Mouse (Mus musculus) neural tube, embryonic 14.5 days (tissue): Measurements from ENCODE around the gene Smbd1. TPM values are rescaled to one million over a fixed set of nuclear protein-coding genes. Genes with fewer than 3 reads are reported as not detected.

ENCODE experiments used
- ATAC-seq: fragments of 200-750 bp; cut with Nextera tagmentation; 2 replicates; pipeline ENCODE4 v1.8.0; 2017; ENCODE audit warnings: low read depth, mild to moderate bottlenecking, moderate TSS enrichment, moderate library complexity
- H3K27ac ChIP-seq: fragments of 300-500 bp; sonication (generic); 2 replicates; pipeline ENCODE4 v1.5.1; 2014; ENCODE audit warnings: low read depth, mild to moderate bottlenecking, control low read depth, low read length, moderate library complexity, mixed read lengths
- H3K27me3 ChIP-seq: fragments of 300-500 bp; sonication (generic); 2 replicates; pipeline ENCODE4 v1.6.1; 2014; ENCODE audit warnings: low read length; ENCODE audit not compliant: control insufficient read depth, insufficient read depth
- H3K36me3 ChIP-seq: fragments of 300-500 bp; sonication (generic); 2 replicates; pipeline ENCODE4 v1.6.1; 2014; ENCODE audit warnings: low read length, mixed read lengths; ENCODE audit not compliant: control insufficient read depth, insufficient read depth
- H3K4me1 ChIP-seq: fragments of 300-500 bp; sonication (generic); 2 replicates; pipeline ENCODE4 v1.6.1; 2014; ENCODE audit warnings: low read length; ENCODE audit not compliant: control insufficient read depth, insufficient read depth
- H3K4me2 ChIP-seq: fragments of 300-500 bp; sonication (generic); 2 replicates; pipeline ENCODE4 v1.6.1; 2014; ENCODE audit warnings: mild to moderate bottlenecking, low read depth, low read length, control low read depth
- H3K4me3 ChIP-seq: fragments of 300-500 bp; sonication (generic); 2 replicates; pipeline ENCODE4 v1.5.1; 2014; ENCODE audit warnings: low read depth, low read length, control low read depth, mixed read lengths
- H3K9ac ChIP-seq: fragments of 300-500 bp; sonication (generic); replicated peaks from 2 replicates; pipeline ENCODE4 v1.6.1; 2014; ENCODE audit warnings: low read depth, mild to moderate bottlenecking, control low read depth, low read length, mixed read lengths
- H3K9me3 ChIP-seq: fragments of 300-500 bp; sonication (generic); 2 replicates; pipeline ENCODE4 v1.6.1; 2016; ENCODE audit warnings: low read length; ENCODE audit not compliant: control insufficient read depth
- WGBS: fragments of 180-500 bp; shearing (Covaris S2); extraction: QIAGEN DNeasy Blood & Tissue Kit; methylation state at CpG from one replicate; pipeline ENCODE4 v1.1.7; 2014; 5-methylcytosine and 5-hydroxymethylcytosine counted together
- polyA plus RNA-seq: library from polyadenylated mRNA; unstranded; fragments of >200 nt; fragmentation: Nextera tagmentation; extraction: Ambion mirVana; gene quantifications from 2 replicates; pipeline ENCODE4 v1.2.1, GENCODE M21; 2014

Gene Smbd1
- not detected in 2 replicates for polyA plus RNA-seq

DNA sequence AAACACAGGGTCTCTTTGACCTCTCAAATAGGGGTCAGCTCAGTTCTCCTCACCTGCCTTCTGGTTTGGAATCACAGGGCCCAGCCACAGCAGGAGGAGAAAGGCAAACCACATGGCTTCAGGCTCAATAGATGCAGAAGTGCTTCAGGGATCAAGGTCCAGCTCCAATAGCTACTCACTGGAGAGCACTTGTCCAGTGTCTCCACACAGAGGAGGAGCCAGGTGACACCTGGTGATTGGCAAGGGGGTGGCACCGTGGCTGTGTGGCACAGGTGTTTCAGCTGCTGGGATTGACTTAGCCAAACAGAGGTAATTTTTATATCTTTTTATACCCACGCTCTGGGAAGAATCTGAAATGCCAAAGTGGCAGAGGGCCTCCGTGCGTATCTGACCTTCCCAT lies at the start of gene Smbd1:
Gene Smbd1 (minus strand): TSS at position 157 of the 400 bp plus-strand sequence.
- Histone ChIP-seq H3K36me3 (no peaks in the 10 kb centered on the region), H3K4me2 (no peak within 1 kb of the TSS), H3K27me3 (no peaks in the 10 kb centered on the region), H3K4me1 (0 out of 2 replicates have a peak, but pooled peaks cover 3% of the 10 kb centered on the region), H3K9me3 (no peaks in the 10 kb centered on the region), H3K27ac (no peak within 1 kb of the TSS), H3K9ac (no peak within 1 kb of the TSS), H3K4me3 (no peak within 1 kb of the TSS)
- ATAC-seq: no peak
- 87% methylated on average over 4 of the region's 4 CpGs for WGBS

GRCm38 (mm10) chr16:32858771-32859636 lies 48.7 kb upstream of the Smbd1 start:
- 0 out of 2 replicates have a peak, but pooled peaks cover 6% of the 10 kb centered on the region for H3K36me3 ChIP-seq
- no peak overlapping the region for H3K4me3 ChIP-seq
- no peaks in the 10 kb centered on the region for H3K27me3 ChIP-seq
- H3K27ac ChIP-seq: no peak overlapping the region
- no peak for ATAC-seq
- no peak overlapping the region for H3K4me2 ChIP-seq
- no peaks in the 10 kb centered on the region for H3K9me3 ChIP-seq
- no peaks in the 10 kb centered on the region for H3K4me1 ChIP-seq
- H3K9ac ChIP-seq: no peak overlapping the region
- WGBS: 75% methylated on average over 12 of the region's 12 CpGs

- H3K27ac ChIP-seq: no peak overlapping the region
- no peak overlapping the region for H3K4me2 ChIP-seq
- no peaks in the 10 kb centered on the region for H3K9me3 ChIP-seq
- no peak overlapping the region for H3K4me3 ChIP-seq
- H3K4me1 ChIP-seq: no peaks in the 10 kb centered on the region
- 0 out of 2 replicates have a peak, but pooled peaks cover 7% of the 10 kb centered on the region for H3K36me3 ChIP-seq
- 70% methylated on average over 4 of the region's 4 CpGs for WGBS
- no peak overlapping the region for H3K9ac ChIP-seq
- ATAC-seq: no peak
- no peaks in the 10 kb centered on the region for H3K27me3 ChIP-seq
Measured at GRCm38 (mm10) chr16:32858356-32858755, 48.1 kb upstream of the Smbd1 start.

DNA sequence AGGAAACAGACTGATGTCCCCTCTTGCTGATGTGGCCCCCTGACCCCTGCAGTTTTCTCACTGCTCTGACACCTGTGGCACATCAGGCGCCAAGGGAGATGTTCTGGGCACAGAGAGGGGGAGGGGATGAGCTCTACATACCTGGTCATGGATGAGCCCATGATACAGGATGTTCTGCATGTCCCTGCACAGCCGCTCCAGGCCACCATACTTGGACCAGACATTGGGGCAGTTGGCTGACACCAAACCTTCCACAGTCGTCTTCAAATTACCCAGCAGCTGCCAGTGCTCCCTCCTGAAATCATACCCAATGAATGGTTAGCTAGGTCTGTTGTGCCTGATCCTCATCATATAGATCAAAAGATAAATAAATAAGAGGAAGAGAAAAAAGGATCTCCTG lies 46.5 kb upstream of the Smbd1 start:
- H3K27me3 ChIP-seq: no peaks in the 10 kb centered on the region
- no peak overlapping the region for H3K9ac ChIP-seq
- 0 out of 2 replicates have a peak, but pooled peaks cover 13% of the 10 kb centered on the region for H3K36me3 ChIP-seq
- no peak overlapping the region for H3K4me3 ChIP-seq
- no peaks in the 10 kb centered on the region for H3K9me3 ChIP-seq
- H3K4me2 ChIP-seq: no peak overlapping the region
- no peaks in the 10 kb centered on the region for H3K4me1 ChIP-seq
- no peak overlapping the region for H3K27ac ChIP-seq
- WGBS: 90% methylated on average over 3 of the region's 3 CpGs
- ATAC-seq: no peak

DNA sequence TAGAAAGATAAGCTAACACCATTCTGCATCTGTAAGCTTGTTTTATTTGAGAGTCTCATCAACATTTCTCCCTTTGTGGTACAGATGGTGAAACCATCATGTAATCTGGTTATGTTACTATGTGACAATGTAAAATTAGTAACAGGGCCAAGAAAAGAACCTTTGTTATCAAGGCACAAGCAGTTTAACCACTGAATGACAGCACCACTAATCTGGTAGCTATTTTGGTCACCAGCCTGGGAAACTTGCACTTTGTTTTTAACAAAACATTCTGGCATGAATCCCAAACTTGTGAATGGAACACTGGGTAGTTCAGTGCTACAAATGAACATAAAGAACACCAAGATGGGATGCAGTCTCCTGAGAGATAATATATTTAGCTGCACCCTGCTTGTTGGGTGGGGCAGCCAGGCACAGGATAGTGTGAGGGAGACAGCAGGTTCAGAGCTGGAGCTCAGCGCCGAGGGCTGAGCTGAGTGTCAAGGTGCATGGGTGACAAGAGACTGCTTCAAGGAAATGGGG lies 43.8 kb upstream of the Smbd1 start:
- ATAC-seq: peak; percentile 38; the same call in 1 of the 2 replicates
- WGBS: 80% methylated on average over 2 of the region's 2 CpGs

GRCm38 (mm10) chr16:32853492-32854049 lies 43.3 kb upstream of the Smbd1 start:
- 77% methylated on average over 13 of the region's 13 CpGs for WGBS
- Histone ChIP-seq H3K4me3 (no peak overlapping the region), H3K9ac (no peak overlapping the region), H3K4me2 (no peak overlapping the region), H3K27ac (no peak overlapping the region), H3K36me3 (0 out of 2 replicates have a peak, but pooled peaks cover 13% of the 10 kb centered on the region), H3K9me3 (no peaks in the 10 kb centered on the region), H3K27me3 (no peaks in the 10 kb centered on the region), H3K4me1 (no peaks in the 10 kb centered on the region)
- no peak for ATAC-seq

More for the DNA sequence above, 43.8 kb upstream of the Smbd1 start:
- Histone ChIP-seq H3K9ac (no peak overlapping the region), H3K36me3 (0 out of 2 replicates have a peak, but pooled peaks cover 13% of the 10 kb centered on the region), H3K4me3 (no peak overlapping the region), H3K27ac (no peak overlapping the region), H3K27me3 (no peaks in the 10 kb centered on the region), H3K4me1 (no peaks in the 10 kb centered on the region), H3K4me2 (no peak overlapping the region), H3K9me3 (no peaks in the 10 kb centered on the region)

GRCm38 (mm10) chr16:32849042-32849830 lies 39.0 kb upstream of the Smbd1 start:
- Histone ChIP-seq H3K4me3 (no peak overlapping the region), H3K27me3 (no peaks in the 10 kb centered on the region), H3K4me1 (no peaks in the 10 kb centered on the region), H3K9ac (no peak overlapping the region), H3K36me3 (peaks cover 28% of the 10 kb centered on the region), H3K4me2 (no peak overlapping the region), H3K27ac (no peak overlapping the region), H3K9me3 (no peaks in the 10 kb centered on the region)
- 96% methylated on average over 11 of the region's 11 CpGs for WGBS
- no peak for ATAC-seq

DNA sequence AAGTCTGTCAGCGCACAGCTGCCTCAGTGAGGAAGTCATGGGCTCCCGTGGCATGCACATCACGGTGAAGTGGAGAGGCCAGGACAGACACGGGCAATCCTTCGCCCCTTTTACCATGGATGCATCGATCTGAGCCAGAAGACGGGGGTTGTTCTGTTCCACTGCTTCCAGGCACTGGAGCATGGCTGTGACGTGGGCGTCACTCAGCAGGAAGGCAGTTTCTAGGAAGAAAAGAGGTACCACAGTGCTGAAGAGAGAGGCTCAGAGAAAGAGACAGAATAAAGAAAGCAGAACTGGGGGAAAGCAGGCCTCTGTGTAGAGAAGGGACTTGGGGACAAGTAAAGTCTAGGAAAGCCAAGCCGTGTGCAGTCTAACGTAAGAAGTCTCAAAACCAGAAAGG lies 36.8 kb upstream of the Smbd1 start:
- no peak overlapping the region for H3K4me3 ChIP-seq
- no peaks in the 10 kb centered on the region for H3K4me1 ChIP-seq
- no peak overlapping the region for H3K27ac ChIP-seq
- H3K4me2 ChIP-seq: no peak overlapping the region
- peaks cover 36% of the 10 kb centered on the region for H3K36me3 ChIP-seq
- H3K27me3 ChIP-seq: no peaks in the 10 kb centered on the region
- H3K9me3 ChIP-seq: no peaks in the 10 kb centered on the region
- no peak overlapping the region for H3K9ac ChIP-seq
- no peak for ATAC-seq
- WGBS: 96% methylated on average over 11 of the region's 11 CpGs
